Mouse (Mus musculus) lung, adult 2 months (tissue): Measurements from ENCODE around the gene Pou2f1. TPM values are rescaled to one million over a fixed set of nuclear protein-coding genes. Genes with fewer than 3 reads are reported as not detected.

ENCODE experiments used
- DNase-seq: peaks from one replicate; pipeline ENCODE4 v3.0.0; 2022
- H3K4me1 ChIP-seq: fragments of 200-500 bp; 2 replicates; pipeline ENCODE4 v1.6.1; 2011; ENCODE audit warnings: low read length; ENCODE audit not compliant: control insufficient read depth, insufficient read depth
- H3K4me3 ChIP-seq: fragments of 200-500 bp; replicated peaks from 2 replicates; pipeline ENCODE3; 2011; ENCODE audit warnings: low read depth, mild to moderate bottlenecking, control low read depth, low read length; ENCODE audit errors: extremely low read depth
- CTCF ChIP-seq: fragments of 200-500 bp; IDR thresholded peaks from 2 replicates; pipeline ENCODE4 v1.5.1; 2011; ENCODE audit warnings: mild to moderate bottlenecking, low read length, control low read depth; ENCODE audit not compliant: insufficient read depth
- POLR2A ChIP-seq: fragments of 200-500 bp; IDR thresholded peaks from 2 replicates; pipeline ENCODE4 v1.6.1; 2011; ENCODE audit warnings: low read depth, mild to moderate bottlenecking, control low read depth, low read length, borderline replicate concordance; ENCODE audit errors: extremely low read depth
- WGBS: fragments of 180-500 bp; shearing (Covaris S2); methylation state at CpG from one replicate; pipeline ENCODE4 v1.1.7; 2018; 5-methylcytosine and 5-hydroxymethylcytosine counted together
- polyA plus RNA-seq: library from polyadenylated mRNA; depleted of rRNA; stranded (reverse); fragments of >200 nt; gene quantifications from 2 replicates; pipeline ENCODE4 v1.2.3, GENCODE M21; 2012

Pou2f1 gene
- polyA plus RNA-seq, 1 experiment: 13.7 TPM

DNA sequence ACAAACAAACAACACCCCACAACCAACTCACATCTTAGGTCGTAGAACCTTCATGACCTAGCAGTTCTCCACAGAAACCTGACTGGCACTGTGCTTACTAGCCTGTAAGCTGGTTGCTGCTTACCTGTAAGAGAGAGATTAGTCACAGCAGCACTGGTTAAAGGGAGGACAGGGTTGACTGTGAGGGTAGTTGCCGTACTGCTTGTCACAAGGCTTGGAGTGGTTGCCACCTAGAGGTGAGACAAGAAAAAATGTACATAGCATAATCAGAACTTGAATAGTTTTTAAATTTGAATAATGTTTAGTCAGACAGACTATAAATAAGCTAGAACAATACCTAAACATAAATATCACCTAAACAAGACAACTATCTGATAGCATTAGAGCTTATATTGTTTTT lies 110.8 kb downstream of the Pou2f1 start:
- Histone ChIP-seq H3K4me1 (no peaks in the 10 kb centered on the region), H3K4me3 (no peak overlapping the region)
- TF ChIP-seq POLR2A: no peak
- peak; percentile 34; the same call in 1 of the 2 replicates for TF ChIP-seq CTCF
- DNase-seq: no peak
- 81% methylated on average over 2 of the region's 2 CpGs for WGBS

DNA sequence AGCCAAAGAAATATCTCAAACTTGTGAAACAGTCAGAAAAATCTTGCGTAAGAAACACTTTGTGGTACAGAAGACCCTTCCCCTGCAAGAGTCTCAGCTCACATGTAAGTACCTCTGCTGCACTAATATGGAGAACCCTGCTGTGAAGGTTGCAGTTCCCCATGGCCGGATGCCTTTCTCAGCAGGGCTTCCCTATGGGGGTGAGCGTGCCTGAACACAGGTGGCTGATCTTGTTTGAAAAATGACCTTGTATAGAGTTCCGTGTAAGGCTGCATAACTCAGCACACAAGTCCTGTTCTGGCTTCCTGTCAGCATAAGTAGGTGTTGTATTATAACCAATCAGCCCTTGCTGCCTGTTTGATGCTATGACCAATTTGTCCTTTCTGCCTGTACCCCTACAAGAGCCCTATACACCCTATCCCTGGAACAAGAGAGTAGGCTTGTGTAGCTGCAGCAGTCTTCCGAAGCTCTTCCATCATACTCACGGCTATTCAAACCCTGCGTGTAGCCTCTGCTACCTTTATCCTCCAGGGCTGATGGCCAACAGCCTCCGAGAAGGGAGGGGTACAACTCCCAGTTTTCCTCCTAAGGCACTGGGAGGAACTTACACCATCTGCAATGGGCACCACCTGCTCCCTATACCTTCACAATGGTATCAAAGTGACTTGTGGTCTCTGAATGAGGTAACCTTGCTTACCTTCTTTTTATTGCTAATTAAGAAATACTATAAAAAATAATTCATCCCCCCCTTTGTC lies 120.2 kb downstream of the Pou2f1 start:
- 83% methylated on average over 8 of the region's 8 CpGs for WGBS
- no peak for TF ChIP-seq POLR2A
- TF ChIP-seq CTCF: no peak
- DNase-seq: no peak
- Histone ChIP-seq H3K4me3 (no peak overlapping the region), H3K4me1 (no peaks in the 10 kb centered on the region)

DNA sequence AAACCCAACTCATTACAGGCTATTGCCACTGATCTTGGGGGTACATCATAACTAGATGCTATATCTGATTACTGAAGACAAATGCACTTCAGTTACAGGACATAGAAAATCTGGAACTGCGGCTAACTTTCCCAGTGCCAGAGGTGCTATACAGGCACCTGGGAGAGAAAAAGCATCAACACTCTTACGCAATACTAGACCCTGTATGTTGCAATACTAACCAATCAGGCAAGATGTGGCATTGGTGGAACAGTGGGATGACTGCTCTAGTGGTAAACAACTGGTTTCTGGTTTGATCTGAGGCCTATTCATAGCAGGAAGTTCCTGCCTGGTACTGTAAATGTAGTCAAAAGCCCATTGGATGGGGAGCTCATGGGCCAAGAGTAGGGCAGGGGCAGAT lies 123.7 kb downstream of the Pou2f1 start:
- 99% methylated on average over 2 of the region's 2 CpGs for WGBS
- no peak for TF ChIP-seq CTCF
- no peak for TF ChIP-seq POLR2A
- H3K4me3 ChIP-seq: no peak overlapping the region
- no peak for DNase-seq
- no peaks in the 10 kb centered on the region for H3K4me1 ChIP-seq

DNA sequence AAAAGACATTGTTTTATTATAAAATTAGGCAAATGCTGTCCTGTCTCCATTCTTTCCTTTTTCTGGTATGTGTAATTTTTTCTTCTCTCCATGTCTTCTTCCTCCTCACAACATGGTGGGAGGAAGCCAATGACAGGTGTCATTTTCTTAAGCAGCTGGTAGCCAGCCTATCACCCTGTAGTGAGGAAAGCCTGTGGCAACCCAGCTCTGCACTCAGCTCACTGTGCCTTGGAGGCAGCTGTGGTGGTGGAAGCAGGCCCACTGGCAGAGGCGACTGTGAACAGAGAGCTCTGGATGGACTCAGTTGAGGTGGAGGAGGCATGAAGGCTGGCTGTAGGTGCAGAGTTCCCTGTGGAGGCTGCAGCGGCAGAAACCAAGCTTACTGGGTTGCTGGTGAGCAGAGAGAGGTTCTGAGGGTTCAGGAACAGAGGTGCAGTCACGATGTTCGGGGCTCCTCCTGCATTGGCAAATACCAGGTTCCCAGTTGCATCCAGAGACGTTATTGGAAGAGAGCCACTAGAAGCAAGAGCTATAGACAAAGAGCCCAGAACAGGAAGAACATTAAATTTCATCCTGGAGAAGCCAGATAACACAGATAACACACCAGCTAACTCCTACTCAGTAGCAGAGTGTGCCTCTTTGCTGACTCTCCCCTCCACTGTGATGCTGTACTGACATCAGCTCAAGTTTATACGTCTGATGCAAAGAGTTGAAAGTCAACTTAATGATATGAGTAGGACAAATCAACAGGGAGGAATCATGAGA lies 126.8 kb downstream of the Pou2f1 start:
- H3K4me3 ChIP-seq: no peak overlapping the region
- WGBS: 63% methylated on average over 6 of the region's 6 CpGs
- TF ChIP-seq CTCF (no peak), POLR2A (no peak)
- no peak for DNase-seq
- no peaks in the 10 kb centered on the region for H3K4me1 ChIP-seq

DNA sequence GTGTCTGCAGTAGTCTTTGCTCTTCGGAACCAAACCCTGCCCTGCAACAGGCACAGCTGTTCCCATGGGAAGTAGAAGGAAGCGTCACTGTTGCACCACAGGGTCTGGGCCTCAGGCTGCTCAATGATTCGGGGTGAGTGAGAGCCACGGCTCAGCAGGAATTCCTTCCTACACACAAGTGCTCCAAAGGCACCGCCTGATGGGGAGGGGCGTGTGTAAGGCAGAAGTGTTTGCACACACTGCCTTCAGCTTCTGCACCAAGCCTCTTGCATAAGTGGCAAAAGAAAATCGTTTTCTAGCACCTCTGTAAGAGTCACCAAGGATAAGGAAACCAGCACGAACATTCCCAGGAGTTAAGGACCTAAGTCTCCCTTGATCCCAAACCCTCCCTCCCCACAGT lies 127.8 kb downstream of the Pou2f1 start:
- no peak for TF ChIP-seq CTCF
- H3K4me3 ChIP-seq: no peak overlapping the region
- H3K4me1 ChIP-seq: no peaks in the 10 kb centered on the region
- peak; percentile 30 for DNase-seq
- 52% methylated on average over 8 of the region's 8 CpGs for whole genome bisulfite sequencing

DNA sequence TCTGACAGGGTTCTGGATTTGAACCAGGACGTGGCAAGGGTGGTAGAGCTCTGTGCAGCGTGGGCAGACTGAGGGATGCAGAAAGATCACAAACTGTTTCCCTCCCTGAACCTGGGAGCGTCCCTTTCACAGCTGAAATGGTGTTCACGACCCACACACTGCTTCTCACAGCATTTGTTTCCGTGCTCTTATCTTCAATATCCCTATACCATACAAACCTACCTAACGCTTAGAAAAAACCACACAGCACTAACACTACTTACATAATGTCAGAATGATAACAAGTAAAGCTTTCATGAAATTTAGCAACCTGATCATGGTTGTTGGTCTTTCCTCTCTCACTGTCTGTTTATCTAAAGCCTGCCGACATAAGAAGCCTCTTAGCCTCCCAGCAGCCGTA lies 133.8 kb downstream of the Pou2f1 start:
- Histone ChIP-seq H3K4me1 (no peaks in the 10 kb centered on the region), H3K4me3 (no peak overlapping the region)
- no peak for DNase-seq
- WGBS: 80% methylated on average over 8 of the region's 8 CpGs
- no peak for TF ChIP-seq POLR2A
- no peak for TF ChIP-seq CTCF

DNA sequence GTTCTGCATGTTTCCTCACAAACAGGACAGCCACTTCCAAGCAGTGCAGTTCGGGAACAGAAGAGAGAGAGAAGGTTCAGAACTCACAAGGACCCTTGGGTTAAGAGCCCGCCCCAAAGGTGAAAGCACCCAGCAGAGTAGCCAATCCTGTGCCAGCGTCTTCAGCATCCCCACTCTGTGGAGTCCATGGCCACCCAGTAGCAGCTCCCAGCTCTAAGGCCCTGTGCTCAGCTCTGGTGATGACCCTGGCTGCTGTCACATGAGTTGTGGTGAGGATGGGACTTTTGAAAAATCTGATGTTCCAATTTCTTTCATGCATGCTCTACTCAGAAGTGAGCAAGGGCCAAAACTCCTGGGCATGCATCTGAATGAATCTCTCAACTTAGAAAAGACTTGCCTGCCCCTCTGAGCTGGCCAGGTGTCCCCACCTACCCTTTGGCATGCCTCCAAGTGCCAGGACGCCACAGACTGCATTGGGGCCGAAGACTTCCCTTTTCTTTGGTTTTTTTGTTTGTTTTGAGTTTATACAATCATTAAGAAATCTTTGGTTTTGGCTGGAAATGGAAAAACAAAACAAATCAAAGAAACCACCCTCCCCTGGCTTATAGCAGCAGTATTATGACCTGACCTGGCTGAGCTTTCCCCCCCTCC lies 135.7 kb downstream of the Pou2f1 start:
- no peak for DNase-seq
- H3K4me1 ChIP-seq: no peaks in the 10 kb centered on the region
- WGBS: 57% methylated on average over 5 of the region's 5 CpGs
- TF ChIP-seq POLR2A (no peak), CTCF (no peak)
- H3K4me3 ChIP-seq: no peak overlapping the region

DNA sequence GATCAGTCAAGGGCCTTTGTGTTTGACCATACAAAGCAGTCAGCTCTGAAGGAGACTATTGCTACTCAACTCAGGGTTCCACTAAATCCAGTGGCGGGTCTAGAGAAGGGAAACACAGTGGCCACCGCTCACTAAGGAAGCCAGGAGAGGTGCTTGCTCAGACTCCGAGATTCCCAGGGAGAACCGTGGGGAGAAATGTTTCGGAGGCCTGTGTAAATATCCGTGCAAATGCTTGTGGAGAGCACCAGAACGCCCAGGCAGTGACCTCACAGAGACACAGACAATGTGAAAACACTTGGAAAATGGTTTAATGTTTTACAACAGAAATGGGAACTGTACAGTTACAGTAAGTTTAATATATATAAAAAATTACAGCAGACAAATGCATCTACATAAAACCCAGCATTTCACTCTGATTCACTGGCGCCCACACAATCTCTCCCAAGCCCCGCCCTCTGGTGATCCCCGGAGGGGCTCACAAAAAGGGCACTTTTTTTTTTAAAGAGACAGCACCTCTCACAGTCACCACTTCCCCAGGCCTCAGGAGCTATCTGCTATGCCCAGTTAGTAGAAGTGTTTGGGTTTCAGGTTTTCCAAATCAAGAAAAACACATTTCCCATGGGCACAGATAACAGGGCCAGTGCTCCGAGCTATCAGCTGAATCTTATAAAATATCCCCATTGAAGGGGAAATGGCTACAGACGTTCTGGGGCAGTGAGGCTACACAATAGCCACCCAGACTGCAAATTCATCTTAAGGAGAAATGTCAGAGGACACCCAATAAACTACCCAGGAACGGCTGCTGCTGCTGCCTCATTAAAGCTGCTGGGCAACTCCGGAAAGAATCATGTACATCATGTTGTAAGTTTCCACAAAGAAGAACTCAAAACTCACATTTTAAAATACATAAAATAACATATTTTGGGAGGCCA lies 137.3 kb downstream of the Pou2f1 start:
- TF ChIP-seq POLR2A (no peak), CTCF (no peak)
- Histone ChIP-seq H3K4me1 (no peaks in the 10 kb centered on the region), H3K4me3 (no peak overlapping the region)
- whole genome bisulfite sequencing: 58% methylated on average over 14 of the region's 14 CpGs
- no peak for DNase-seq

DNA sequence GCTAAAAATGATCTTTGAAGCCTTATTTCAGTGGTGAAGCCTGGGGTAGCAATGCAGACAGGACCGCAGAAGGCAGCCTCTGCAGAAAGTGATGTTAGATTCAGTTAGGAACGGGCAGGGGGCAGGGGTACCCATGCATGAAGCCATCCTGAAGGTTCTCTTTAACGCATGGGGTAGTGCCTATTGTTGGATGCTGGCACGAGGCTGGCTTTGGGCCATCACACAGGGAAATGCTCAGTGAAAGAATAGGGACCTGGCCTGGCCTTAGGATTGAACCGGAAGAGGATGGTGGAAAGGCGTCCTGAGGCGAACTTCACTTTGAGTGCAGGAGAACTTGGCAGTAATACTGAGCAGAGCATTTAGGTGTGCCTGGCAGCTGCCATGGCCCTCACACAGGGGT lies 140.4 kb downstream of the Pou2f1 start:
- Histone ChIP-seq H3K4me1 (no peaks in the 10 kb centered on the region), H3K4me3 (no peak overlapping the region)
- no peak for TF ChIP-seq CTCF
- no peak for TF ChIP-seq POLR2A
- no peak for DNase-seq
- whole genome bisulfite sequencing: 72% methylated on average over 7 of the region's 7 CpGs
